Mouse (Mus musculus) fat pad, adult 2 months (tissue): ENCODE data around the gene Kcnq5.

ENCODE experiments used
- DNase-seq: peaks from one replicate; pipeline ENCODE4 v3.0.0-alpha.2; 2011; ENCODE audit warnings: low read depth, low spot score; ENCODE audit errors: extremely low read depth

Kcnq5 gene

DNA sequence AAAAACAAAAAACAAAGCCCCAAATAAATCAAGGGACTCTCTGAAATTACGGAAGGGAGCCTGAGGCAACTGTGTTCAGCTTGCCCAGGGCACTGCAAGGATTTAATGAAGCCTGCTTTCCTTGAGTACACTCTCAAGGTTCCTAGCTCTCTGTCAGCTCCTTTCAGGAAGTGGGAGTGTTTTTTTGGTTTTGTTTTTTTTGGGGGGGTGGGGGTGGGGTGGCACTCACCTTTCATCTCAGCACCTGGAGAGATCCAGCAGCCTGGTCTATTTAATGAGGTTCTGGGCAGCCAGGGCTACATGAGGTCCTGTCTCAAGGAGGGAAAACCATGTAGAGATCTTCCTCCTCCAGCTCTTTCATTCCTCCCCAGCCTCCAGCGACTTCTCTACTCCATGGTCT lies 612.4 kb downstream of the Kcnq5 start, which contains the start of gene Khdc1a:
Gene Khdc1a (plus strand): TSS at position 301 of the 400 bp plus-strand sequence.
- DNase-seq: no peak
